Comparison of ENCODE assay signal across 24 mouse cellular contexts in genomic region chr8:77695070-77695469, GRCm38 (mm10). TPM values are rescaled to one million over a fixed set of nuclear protein-coding genes. Genes with fewer than 3 reads are reported as not detected.
DNase-seq lines count a peak whose midpoint lies in the region; ATAC-seq and TF ChIP-seq lines count a peak whose summit lies in the region.
"Had no signal": no experiment of that assay in that cellular context is flagged by ENCODE, and none has a peak within 500 bp of the region (broad histone marks: within the 10 kb centered on the region; RNA-seq: fewer than 3 reads in every experiment).

No protein-coding gene starts in this region.

- no peak for TF ChIP-seq CTCF in lung, adult 2 months (IDR thresholded peaks at IDR 0.05; ENCODE audit: insufficient read depth, low read length)

- no peaks in the 10 kb centered on the region for H3K9me3 ChIP-seq in intestine, embryonic 16.5 days (ENCODE audit: control insufficient read depth, low read length)
- no peaks in the 10 kb centered on the region for H3K9me3 ChIP-seq in intestine, embryonic 15.5 days
- H3K9me3 ChIP-seq in lung, embryonic 16.5 days (ENCODE audit: control insufficient read depth, low read length): no peaks in the 10 kb centered on the region
- H3K9me3 ChIP-seq in embryonic facial prominence, embryonic 10.5 days: no peaks in the 10 kb centered on the region
- no peaks in the 10 kb centered on the region for H3K9me3 ChIP-seq in liver, embryonic 11.5 days (ENCODE audit: control insufficient read depth, low read length)
- H3K9me3 ChIP-seq: forebrain, embryonic 15.5 days; heart, embryonic 12.5 days; hindbrain, embryonic 15.5 days; midbrain, embryonic 12.5 days; neural tube, embryonic 13.5 days had no signal

- 0 out of 2 replicates have a peak overlapping the region, but pooled peaks have one; percentile 14 for H3K27ac ChIP-seq in intestine, embryonic 16.5 days (ENCODE audit: low read length)
- no peak overlapping the region for H3K27ac ChIP-seq in intestine, embryonic 15.5 days
- peak overlapping the region; percentile 9; the same call in 1 of the 2 replicates for H3K27ac ChIP-seq in lung, embryonic 16.5 days (ENCODE audit: low read length)
- peak overlapping the region; percentile 77 for H3K27ac ChIP-seq in embryonic facial prominence, embryonic 10.5 days (replicated peaks)
- H3K27ac ChIP-seq in liver, embryonic 11.5 days (ENCODE audit: low read depth, low read length): no peak overlapping the region
- H3K27ac ChIP-seq: forebrain, embryonic 15.5 days; hindbrain, embryonic 15.5 days; midbrain, embryonic 12.5 days; neural tube, embryonic 13.5 days had no signal

- H3K4me3 ChIP-seq in intestine, embryonic 16.5 days (ENCODE audit: low read length): no peak overlapping the region
- H3K4me3 ChIP-seq in intestine, embryonic 15.5 days (replicated peaks): no peak overlapping the region
- H3K4me3 ChIP-seq in lung, embryonic 16.5 days (ENCODE audit: low read length): no peak overlapping the region
- no peak overlapping the region for H3K4me3 ChIP-seq in lung, adult 2 months (replicated peaks; ENCODE audit: extremely low read depth, low read depth, low read length)
- H3K4me3 ChIP-seq in embryonic facial prominence, embryonic 10.5 days: no peak overlapping the region
- H3K4me3 ChIP-seq in liver, embryonic 11.5 days (ENCODE audit: low read depth, low read length): no peak overlapping the region
- H3K4me3 ChIP-seq: forebrain, embryonic 15.5 days; heart, embryonic 12.5 days; hindbrain, embryonic 15.5 days; midbrain, embryonic 12.5 days; neural tube, embryonic 13.5 days had no signal

- WGBS in intestine, embryonic 16.5 days: 49% methylated on average over 3 of the region's 3 CpGs
- WGBS in intestine, embryonic 15.5 days: 47% methylated on average over 3 of the region's 3 CpGs
- 37% methylated on average over 3 of the region's 3 CpGs for WGBS in lung, embryonic 16.5 days
- 35% methylated on average over 3 of the region's 3 CpGs for WGBS in lung, adult 2 months
- WGBS in embryonic facial prominence, embryonic 10.5 days: 86% methylated on average over 3 of the region's 3 CpGs
- WGBS in liver, embryonic 11.5 days: 67% methylated on average over 3 of the region's 3 CpGs

- peak; percentile 17 for DNase-seq in adrenal gland, postnatal 14 days
- no peak for DNase-seq in adrenal gland, adult 8-10 months
- no peak for DNase-seq in lung, adult 2 months
- no peak for DNase-seq in embryonic facial prominence, embryonic 10.5 days (ENCODE audit: low spot score)
- DNase-seq in liver, embryonic 11.5 days (ENCODE audit: low spot score): no peak
- DNase-seq: adrenal gland, postnatal 25 days; cerebellum, adult 8-10 months; cerebellum, postnatal 36 days; embryo, embryonic 11 days; heart, postnatal 10 days; kidney, adult 9 months; left cerebral cortex, postnatal 4 days; liver, postnatal 0 days; thymus, postnatal 25 days had no signal

- TF ChIP-seq POLR2A in lung, adult 2 months (IDR thresholded peaks at IDR 0.05; ENCODE audit: borderline replicate concordance, extremely low read depth, low read depth, low read length): no peak

- no peaks in the 10 kb centered on the region for H3K27me3 ChIP-seq in intestine, embryonic 16.5 days (replicated peaks; ENCODE audit: control insufficient read depth, insufficient read depth, low read length)
- H3K27me3 ChIP-seq in intestine, embryonic 15.5 days (replicated peaks): no peaks in the 10 kb centered on the region
- H3K27me3 ChIP-seq in lung, embryonic 16.5 days (ENCODE audit: control insufficient read depth, insufficient read depth, low read depth, low read length): no peaks in the 10 kb centered on the region
- no peaks in the 10 kb centered on the region for H3K27me3 ChIP-seq in embryonic facial prominence, embryonic 10.5 days (replicated peaks; ENCODE audit: low read depth, poor library complexity, severe bottlenecking)
- no peaks in the 10 kb centered on the region for H3K27me3 ChIP-seq in liver, embryonic 11.5 days (replicated peaks; ENCODE audit: control insufficient read depth, insufficient read depth, low read length)
- H3K27me3 ChIP-seq: forebrain, embryonic 15.5 days; heart, embryonic 12.5 days; hindbrain, embryonic 15.5 days; midbrain, embryonic 12.5 days; neural tube, embryonic 13.5 days had no signal

- no peak overlapping the region for H3K4me2 ChIP-seq in intestine, embryonic 16.5 days (ENCODE audit: low read depth, low read length)
- H3K4me2 ChIP-seq in intestine, embryonic 15.5 days (replicated peaks): no peak overlapping the region
- no peak overlapping the region for H3K4me2 ChIP-seq in lung, embryonic 16.5 days (ENCODE audit: low read depth, low read length)
- H3K4me2 ChIP-seq in liver, embryonic 11.5 days: no peak overlapping the region
- H3K4me2 ChIP-seq: forebrain, embryonic 15.5 days; heart, embryonic 12.5 days; hindbrain, embryonic 15.5 days; midbrain, embryonic 12.5 days; neural tube, embryonic 13.5 days had no signal

- no peak for ATAC-seq in intestine, embryonic 16.5 days
- no peak for ATAC-seq in intestine, embryonic 15.5 days
- no peak for ATAC-seq in lung, embryonic 16.5 days (ENCODE audit: low read depth)
- no peak for ATAC-seq in liver, embryonic 11.5 days (replicated peaks; ENCODE audit: low FRiP score)
- ATAC-seq: CD4-positive, CD25-positive, alpha-beta regulatory T cell, adult 4 months; forebrain, embryonic 15.5 days; liver, postnatal 0 days had no signal

- H3K4me1 ChIP-seq in intestine, embryonic 16.5 days (ENCODE audit: control insufficient read depth, insufficient read depth, low read length): no peaks in the 10 kb centered on the region
- peaks cover 3% of the 10 kb centered on the region; the same call in 1 of the 2 replicates for H3K4me1 ChIP-seq in intestine, embryonic 15.5 days (replicated peaks)
- peaks cover 13% of the 10 kb centered on the region for H3K4me1 ChIP-seq in lung, embryonic 16.5 days (replicated peaks; ENCODE audit: control insufficient read depth, insufficient read depth, low read length)
- 0 out of 2 replicates have a peak, but pooled peaks cover 2% of the 10 kb centered on the region for H3K4me1 ChIP-seq in lung, adult 2 months (ENCODE audit: control insufficient read depth, insufficient read depth, low read length)
- peaks cover 45% of the 10 kb centered on the region for H3K4me1 ChIP-seq in embryonic facial prominence, embryonic 10.5 days
- H3K4me1 ChIP-seq in liver, embryonic 11.5 days (replicated peaks; ENCODE audit: control insufficient read depth, insufficient read depth, low read length): no peaks in the 10 kb centered on the region
- H3K4me1 ChIP-seq: forebrain, embryonic 15.5 days; hindbrain, embryonic 15.5 days; midbrain, embryonic 12.5 days had no signal

- no peak overlapping the region for H3K9ac ChIP-seq in intestine, embryonic 16.5 days (ENCODE audit: low read depth, low read length)
- no peak overlapping the region for H3K9ac ChIP-seq in intestine, embryonic 15.5 days
- no peak overlapping the region for H3K9ac ChIP-seq in lung, embryonic 16.5 days (ENCODE audit: low read length)
- no peak overlapping the region for H3K9ac ChIP-seq in liver, embryonic 11.5 days (ENCODE audit: low read depth, low read length)
- H3K9ac ChIP-seq: forebrain, embryonic 15.5 days; heart, embryonic 12.5 days; hindbrain, embryonic 15.5 days; liver, postnatal 0 days; midbrain, embryonic 12.5 days; neural tube, embryonic 13.5 days had no signal

- H3K36me3 ChIP-seq in intestine, embryonic 16.5 days (ENCODE audit: control insufficient read depth, insufficient read depth, low read length): no peaks in the 10 kb centered on the region
- H3K36me3 ChIP-seq in intestine, embryonic 15.5 days: no peaks in the 10 kb centered on the region
- H3K36me3 ChIP-seq in lung, embryonic 16.5 days (ENCODE audit: control insufficient read depth, insufficient read depth, low read length): 0 out of 2 replicates have a peak, but pooled peaks cover 4% of the 10 kb centered on the region
- H3K36me3 ChIP-seq in embryonic facial prominence, embryonic 10.5 days (replicated peaks): 0 out of 2 replicates have a peak, but pooled peaks cover 3% of the 10 kb centered on the region
- no peaks in the 10 kb centered on the region for H3K36me3 ChIP-seq in liver, embryonic 11.5 days (ENCODE audit: control insufficient read depth, insufficient read depth, low read length)
- H3K36me3 ChIP-seq: forebrain, embryonic 15.5 days; hindbrain, embryonic 15.5 days; midbrain, embryonic 12.5 days; neural tube, embryonic 13.5 days had no signal

RNA-seq across cellular contexts. Expression of gene Ednra, which starts 29.2 kb away (rescaled TPM):
- 25.9 and 27.8 TPM in 2 replicates for total RNA-seq in adrenal gland, postnatal 14 days (2021)
- total RNA-seq in adrenal gland, adult 8-10 months (2022): 10 to 100 TPM; 22.5 to 31.6 (median 27.9) TPM
- polyA plus RNA-seq in intestine, embryonic 16.5 days (2015; fragmentation: Nextera tagmentation; extraction: Ambion mirVana): 14.5 and 16.1 TPM in 2 replicates
- polyA plus RNA-seq in intestine, embryonic 15.5 days (2015; fragmentation: Nextera tagmentation; extraction: Ambion mirVana): 18.8 and 20.3 TPM in 2 replicates
- polyA plus RNA-seq in lung, embryonic 16.5 days (2015; fragmentation: Nextera tagmentation; extraction: Ambion mirVana): 109 and 113 TPM in 2 replicates
- 35.5 and 50.1 TPM in 2 replicates for polyA plus RNA-seq in lung, adult 2 months (2012; rRNA removed)
- 30.8 and 36.4 TPM in 2 replicates for polyA plus RNA-seq in embryonic facial prominence, embryonic 10.5 days (2016; fragmentation: Nextera tagmentation; extraction: Ambion mirVana)
- 8.1 and 11.8 TPM in 2 replicates for polyA plus RNA-seq in liver, embryonic 11.5 days (2014; fragmentation: Nextera tagmentation; extraction: Ambion mirVana)
- total RNA-seq: monocyte, adult 5-6 weeks had no signal
- polyA plus RNA-seq: CD4-positive, CD25-positive, alpha-beta regulatory T cell, adult 4 months had no signal

Comparison
In these comparisons a context has a peak if more than half of its experiments do, and no peak if none do; other contexts are left out.
1. H3K27ac ChIP-seq: peak in intestine, embryonic 16.5 days (single experiment), lung, embryonic 16.5 days (single experiment) and embryonic facial prominence, embryonic 10.5 days (single experiment); none in intestine, embryonic 15.5 days (single experiment) and liver, embryonic 11.5 days (single experiment).